Mouse (Mus musculus): Measurements from ENCODE around the gene Cttn. TPM values are rescaled to one million over a fixed set of nuclear protein-coding genes. Genes with fewer than 3 reads are reported as not detected.
A peak's percentile ranks its signal among the peaks of the same experiment; 100 is the strongest.

Cttn gene
- polyA plus RNA-seq, 1 experiment: 91.3 TPM

- Histone ChIP-seq H3K36me3 (ENCODE audit: control insufficient read depth, insufficient read depth, low read length) (no peaks in the 10 kb centered on the region), H3K27ac (ENCODE audit: insufficient read depth, low read depth, low read length) (peak overlapping the region; percentile 80), H3K4me3 (ENCODE audit: insufficient read depth, low read depth, low read length) (peak overlapping the region; percentile 87), H3K27me3 (replicated peaks; ENCODE audit: control insufficient read depth, insufficient read depth, low read length) (no peaks in the 10 kb centered on the region), H3K4me1 (ENCODE audit: control insufficient read depth, insufficient read depth, low read length) (peaks cover 10% of the 10 kb centered on the region; the same call in 1 of the 2 replicates)
- TF ChIP-seq POLR2A (IDR thresholded peaks at IDR 0.05; ENCODE audit: low read depth, low read length): no peak
- no peak for TF ChIP-seq CTCF (conservative IDR thresholded peaks at IDR 0.05; ENCODE audit: insufficient read depth, insufficient read length, low read depth, low read length)
- 4% methylated on average over 31 of the region's 31 CpGs for WGBS
- DNase-seq: no peak
Measured at GRCm38 (mm10) chr7:144469908-144470544, 783 bp downstream of the Cttn start.

- H3K4me3 ChIP-seq (ENCODE audit: insufficient read depth, low read depth, low read length): peak overlapping the region; percentile 87
- no peak overlapping the region; the same call in 1 of the 2 replicates for H3K27ac ChIP-seq (ENCODE audit: insufficient read depth, low read depth, low read length)
- TF ChIP-seq POLR2A (IDR thresholded peaks at IDR 0.05; ENCODE audit: low read depth, low read length) (no peak), CTCF (conservative IDR thresholded peaks at IDR 0.05; ENCODE audit: insufficient read depth, insufficient read length, low read depth, low read length) (no peak)
Measured at GRCm38 (mm10) chr7:144469181-144469641, 1.6 kb downstream of the Cttn start.

GRCm38 (mm10) chr7:144468741-144469140 lies 2.1 kb downstream of the Cttn start:
- Histone ChIP-seq H3K27ac (ENCODE audit: insufficient read depth, low read depth, low read length) (no peak overlapping the region), H3K27me3 (replicated peaks; ENCODE audit: control insufficient read depth, insufficient read depth, low read length) (no peaks in the 10 kb centered on the region), H3K4me1 (ENCODE audit: control insufficient read depth, insufficient read depth, low read length) (peaks cover 10% of the 10 kb centered on the region; the same call in 1 of the 2 replicates), H3K36me3 (ENCODE audit: control insufficient read depth, insufficient read depth, low read length) (no peaks in the 10 kb centered on the region), H3K4me3 (ENCODE audit: insufficient read depth, low read depth, low read length) (no peak overlapping the region)
- 50% methylated on average over 5 of the region's 5 CpGs for WGBS
- TF ChIP-seq CTCF (conservative IDR thresholded peaks at IDR 0.05; ENCODE audit: insufficient read depth, insufficient read length, low read depth, low read length) (no peak), POLR2A (IDR thresholded peaks at IDR 0.05; ENCODE audit: low read depth, low read length) (no peak)
- DNase-seq: peak; percentile 58

More at GRCm38 (mm10) chr7:144469181-144469641, 1.6 kb downstream of the Cttn start:
- Histone ChIP-seq H3K36me3 (ENCODE audit: control insufficient read depth, insufficient read depth, low read length) (no peaks in the 10 kb centered on the region), H3K27me3 (replicated peaks; ENCODE audit: control insufficient read depth, insufficient read depth, low read length) (no peaks in the 10 kb centered on the region), H3K4me1 (ENCODE audit: control insufficient read depth, insufficient read depth, low read length) (peaks cover 10% of the 10 kb centered on the region; the same call in 1 of the 2 replicates)
- peak; percentile 85 for DNase-seq
- WGBS: 8% methylated on average over 4 of the region's 4 CpGs

GRCm38 (mm10) chr7:144462577-144462976 lies 8.2 kb downstream of the Cttn start:
- Histone ChIP-seq H3K4me1 (ENCODE audit: control insufficient read depth, insufficient read depth, low read length) (no peaks in the 10 kb centered on the region), H3K27me3 (replicated peaks; ENCODE audit: control insufficient read depth, insufficient read depth, low read length) (no peaks in the 10 kb centered on the region), H3K27ac (ENCODE audit: insufficient read depth, low read depth, low read length) (no peak overlapping the region), H3K4me3 (ENCODE audit: insufficient read depth, low read depth, low read length) (no peak overlapping the region), H3K36me3 (ENCODE audit: control insufficient read depth, insufficient read depth, low read length) (peaks cover 4% of the 10 kb centered on the region; the same call in 1 of the 2 replicates)
- WGBS: 77% methylated on average over 7 of the region's 7 CpGs
- TF ChIP-seq CTCF (conservative IDR thresholded peaks at IDR 0.05; ENCODE audit: insufficient read depth, insufficient read length, low read depth, low read length) (no peak), POLR2A (IDR thresholded peaks at IDR 0.05; ENCODE audit: low read depth, low read length) (no peak)
- no peak for DNase-seq

DNA sequence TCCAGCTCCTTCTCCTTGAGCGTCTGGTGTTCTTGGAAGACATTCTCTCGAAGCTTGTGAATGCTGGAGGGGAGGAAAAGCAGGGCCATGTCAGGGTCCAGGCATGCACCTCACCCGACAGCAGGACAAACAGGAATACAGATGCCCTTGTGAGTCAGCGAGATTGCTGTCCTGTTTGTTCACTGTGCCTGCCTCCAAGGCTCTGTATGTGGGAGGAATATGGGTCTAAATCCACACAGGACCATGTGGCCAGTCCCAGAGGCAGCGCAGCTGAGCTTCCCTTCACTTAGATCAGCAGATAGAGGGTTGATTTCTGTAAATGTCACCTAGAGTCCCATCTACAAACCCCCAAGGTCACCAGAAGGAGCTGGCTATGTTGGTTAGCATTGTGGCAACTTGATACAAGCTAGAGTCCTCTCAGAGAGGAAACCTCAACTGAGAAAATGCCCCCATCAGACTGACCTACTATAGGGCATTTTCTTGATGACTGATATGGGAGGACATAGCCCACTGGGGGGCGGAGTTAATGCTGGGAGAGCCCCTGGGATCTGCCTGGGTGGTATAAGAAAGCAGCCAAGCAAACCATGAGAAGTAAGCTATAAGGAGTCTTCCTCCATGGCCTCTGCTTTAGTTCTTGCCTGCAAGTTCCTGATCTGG lies 9.4 kb downstream of the Cttn start:
- no peak for DNase-seq
- no peak for TF ChIP-seq POLR2A (IDR thresholded peaks at IDR 0.05; ENCODE audit: low read depth, low read length)
- no peak for TF ChIP-seq CTCF (conservative IDR thresholded peaks at IDR 0.05; ENCODE audit: insufficient read depth, insufficient read length, low read depth, low read length)
- H3K4me3 ChIP-seq (ENCODE audit: insufficient read depth, low read depth, low read length): no peak overlapping the region
- no peak overlapping the region for H3K27ac ChIP-seq (ENCODE audit: insufficient read depth, low read depth, low read length)
- H3K27me3 ChIP-seq (replicated peaks; ENCODE audit: control insufficient read depth, insufficient read depth, low read length): no peaks in the 10 kb centered on the region
- H3K36me3 ChIP-seq (ENCODE audit: control insufficient read depth, insufficient read depth, low read length): peaks cover 4% of the 10 kb centered on the region; the same call in 1 of the 2 replicates
- H3K4me1 ChIP-seq (ENCODE audit: control insufficient read depth, insufficient read depth, low read length): no peaks in the 10 kb centered on the region
- 94% methylated on average over 6 of the region's 6 CpGs for WGBS

DNA sequence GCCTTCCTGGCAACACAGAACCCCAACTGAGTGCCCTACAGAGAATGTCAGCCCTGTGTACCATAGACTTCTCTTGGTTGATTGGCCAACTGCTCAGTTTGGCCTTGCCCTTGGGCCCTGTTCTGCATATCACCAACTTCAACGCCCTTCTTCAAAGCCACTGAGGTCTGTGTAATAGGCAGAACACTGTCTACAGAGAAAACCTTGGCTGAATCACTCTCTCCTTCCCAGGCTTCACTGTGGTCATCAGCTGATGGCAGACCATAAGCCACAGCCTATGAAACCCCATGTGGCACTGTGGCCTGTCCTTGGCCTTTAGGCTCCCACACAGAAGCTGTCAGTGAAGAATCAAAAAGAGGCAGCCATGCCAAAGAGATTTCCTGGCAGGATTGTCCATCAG lies 11.9 kb downstream of the Cttn start:
- TF ChIP-seq CTCF (conservative IDR thresholded peaks at IDR 0.05; ENCODE audit: insufficient read depth, insufficient read length, low read depth, low read length) (no peak), POLR2A (IDR thresholded peaks at IDR 0.05; ENCODE audit: low read depth, low read length) (no peak)
- 77% methylated on average over 1 of the region's 1 CpGs for WGBS
- peaks cover 9% of the 10 kb centered on the region for H3K36me3 ChIP-seq (ENCODE audit: control insufficient read depth, insufficient read depth, low read length)
- no peaks in the 10 kb centered on the region for H3K27me3 ChIP-seq (replicated peaks; ENCODE audit: control insufficient read depth, insufficient read depth, low read length)
- no peak overlapping the region for H3K27ac ChIP-seq (ENCODE audit: insufficient read depth, low read depth, low read length)
- no peak overlapping the region for H3K4me3 ChIP-seq (ENCODE audit: insufficient read depth, low read depth, low read length)
- no peaks in the 10 kb centered on the region for H3K4me1 ChIP-seq (ENCODE audit: control insufficient read depth, insufficient read depth, low read length)
- no peak for DNase-seq

DNA sequence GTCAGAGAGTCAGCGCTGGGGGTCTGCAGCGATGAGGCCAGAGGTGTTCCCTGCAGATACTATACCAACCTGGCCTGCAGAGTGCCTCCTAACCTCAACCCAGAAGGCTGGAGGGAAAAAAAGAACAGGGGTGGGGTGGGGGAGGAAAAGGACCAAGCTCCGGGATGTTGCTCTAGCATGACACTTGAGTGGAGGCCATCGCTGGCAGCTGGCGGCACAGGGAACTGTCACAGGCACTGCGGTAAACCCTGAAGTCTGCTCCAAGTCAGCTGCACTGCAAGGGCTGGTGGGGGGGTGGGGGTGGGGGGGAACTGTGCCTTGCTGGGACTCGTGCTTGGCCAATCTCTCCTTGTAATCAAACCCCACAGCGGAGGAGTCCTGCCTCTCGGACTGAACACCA lies 20.1 kb downstream of the Cttn start:
- H3K4me1 ChIP-seq (ENCODE audit: control insufficient read depth, insufficient read depth, low read length): no peaks in the 10 kb centered on the region
- no peak overlapping the region for H3K4me3 ChIP-seq (ENCODE audit: insufficient read depth, low read depth, low read length)
- no peak overlapping the region for H3K27ac ChIP-seq (ENCODE audit: insufficient read depth, low read depth, low read length)
- 85% methylated on average over 9 of the region's 9 CpGs for WGBS
- DNase-seq: no peak
- peaks cover 6% of the 10 kb centered on the region for H3K36me3 ChIP-seq (ENCODE audit: control insufficient read depth, insufficient read depth, low read length)
- TF ChIP-seq CTCF (conservative IDR thresholded peaks at IDR 0.05; ENCODE audit: insufficient read depth, insufficient read length, low read depth, low read length): no peak
- no peak for TF ChIP-seq POLR2A (IDR thresholded peaks at IDR 0.05; ENCODE audit: low read depth, low read length)
- no peaks in the 10 kb centered on the region for H3K27me3 ChIP-seq (replicated peaks; ENCODE audit: control insufficient read depth, insufficient read depth, low read length)
